Mouse (Mus musculus) natural killer cell, adult 2 months (primary cell): Measurements from ENCODE around the gene Fdxr.

Experiments used
- DNase-seq, 2 experiments: peaks; one replicate each; pipeline ENCODE4 v3.0.0; 2022; ENCODE audit warnings: low spot score in 2 of 2

Gene Fdxr

GRCm38 (mm10) chr11:115276780-115277603 is at the start of gene Fdxr:
Gene Fdxr, minus strand, starts transcription at chr11:115277050.
- DNase-seq: peak; percentile 99 to 100

- no peak for DNase-seq
These were observed 46.5 kb upstream of the Fdxr start for GRCm38 (mm10) chr11:115323354-115323753.

GRCm38 (mm10) chr11:115321906-115322693 is 45.2 kb upstream of the Fdxr start, which contains the start of gene Ush1g:
Gene Ush1g, minus strand, starts transcription at chr11:115322041.
- DNase-seq: peak; percentile 44 to 55

GRCm38 (mm10) chr11:115319704-115320383 is 43.0 kb upstream of the Fdxr start:
- DNase-seq: no peak

GRCm38 (mm10) chr11:115318245-115319027 is 41.6 kb upstream of the Fdxr start:
- no peak for DNase-seq

GRCm38 (mm10) chr11:115317204-115317603 is 40.4 kb upstream of the Fdxr start:
- DNase-seq: no peak

- no peak for DNase-seq
These were observed 37.4 kb upstream of the Fdxr start for GRCm38 (mm10) chr11:115314249-115314648.

GRCm38 (mm10) chr11:115308781-115309180 is 31.9 kb upstream of the Fdxr start:
- no peak for DNase-seq

- DNase-seq: no peak
These were observed 30.0 kb upstream of the Fdxr start, which contains the start of gene Otop2 for GRCm38 (mm10) chr11:115306863-115307262. Gene Otop2, plus strand, starts transcription at chr11:115307163.

GRCm38 (mm10) chr11:115303167-115303566 is 26.3 kb upstream of the Fdxr start:
- no peak for DNase-seq

- no peak for DNase-seq
These were observed 24.5 kb upstream of the Fdxr start for GRCm38 (mm10) chr11:115301351-115301750.

- DNase-seq: no peak
These were observed 23.9 kb upstream of the Fdxr start for GRCm38 (mm10) chr11:115300745-115301144.

- DNase-seq: no peak
These were observed 21.3 kb upstream of the Fdxr start for GRCm38 (mm10) chr11:115298160-115298559.

GRCm38 (mm10) chr11:115297214-115297826 is 20.5 kb upstream of the Fdxr start, which contains the start of gene Fads6:
Gene Fads6, minus strand, starts transcription at chr11:115297663.
- peak; percentile 35 to 45 for DNase-seq

- no peak for DNase-seq
These were observed 19.8 kb upstream of the Fdxr start for GRCm38 (mm10) chr11:115296471-115297210.

- DNase-seq: no peak
These were observed 19.1 kb upstream of the Fdxr start for GRCm38 (mm10) chr11:115295939-115296338.

GRCm38 (mm10) chr11:115292631-115293375 is 16.0 kb upstream of the Fdxr start:
- no peak for DNase-seq

- no peak for DNase-seq
These were observed 14.7 kb upstream of the Fdxr start for GRCm38 (mm10) chr11:115291503-115291902.

- DNase-seq: no peak
These were observed 14.1 kb upstream of the Fdxr start for GRCm38 (mm10) chr11:115290919-115291318.
